Mouse (Mus musculus) layer of hippocampus, postnatal 10 days (tissue): ENCODE results near the gene Hmx1. TPM values are rescaled to one million over a fixed set of nuclear protein-coding genes. Genes with fewer than 3 reads are reported as not detected.

Experiments
- total RNA-seq, 2 experiments: library from RNA; stranded (reverse); gene quantifications; 2 replicates each; pipeline ENCODE4 v1.2.3; 2021

The Hmx1 gene
- total RNA-seq, 2 experiments from 2014 or later, result not detected

Other genes starting within 250 kb of the Hmx1 start
- 10 to 100 TPM; 19.3 to 21.0 TPM for gene Adra2c, start 110.8 kb upstream of the Hmx1 start, total RNA-seq
- gene Cpz, start 136.6 kb downstream of the Hmx1 start, total RNA-seq, result 1 to 10 TPM; 1.3 to 1.6 TPM
- gene Trmt44, start 186.0 kb downstream of the Hmx1 start, total RNA-seq, result 1 to 10 TPM; 8.3 to 9.5 TPM
- gene Acox3, start 193.9 kb downstream of the Hmx1 start, total RNA-seq, result 10 to 100 TPM; 26.8 to 31.6 TPM